Mouse (Mus musculus) brown adipose tissue, adult 24 weeks (tissue): ENCODE results near the gene 4930523C07Rik. TPM values are rescaled to one million over a fixed set of nuclear protein-coding genes. Genes with fewer than 3 reads are reported as not detected.

Source experiments
- H3K27ac ChIP-seq: fragments of 200-500 bp; replicated peaks from 2 replicates; pipeline ENCODE4 v1.5.1; 2012; ENCODE audit warnings: low read depth, mild to moderate bottlenecking, low read length
- H3K4me1 ChIP-seq: fragments of 200-500 bp; 2 replicates; pipeline ENCODE4 v1.6.1; 2012; ENCODE audit warnings: low read length, mixed read lengths; ENCODE audit not compliant: control insufficient read depth, insufficient read depth, insufficient read length
- H3K4me3 ChIP-seq: fragments of 200-500 bp; 2 replicates; pipeline ENCODE4 v1.5.1; 2012; ENCODE audit warnings: low read depth, mild to moderate bottlenecking, low read length, moderate library complexity; ENCODE audit not compliant: insufficient read depth
- polyA plus RNA-seq: library from polyadenylated mRNA; stranded (reverse); fragments of >200 nt; gene quantifications from 2 replicates; pipeline ENCODE4 v1.2.4, GENCODE M21; 2012; ENCODE audit not compliant: missing spikeins, insufficient read depth, insufficient read length

4930523C07Rik gene
- polyA plus RNA-seq, 1 experiment, result 15.0 TPM

GRCm38 (mm10) chr1:160057657-160058056 is 13.5 kb downstream of the 4930523C07Rik start:
- H3K4me3 ChIP-seq, result no peak overlapping the region
- no peak overlapping the region for H3K27ac ChIP-seq

DNA sequence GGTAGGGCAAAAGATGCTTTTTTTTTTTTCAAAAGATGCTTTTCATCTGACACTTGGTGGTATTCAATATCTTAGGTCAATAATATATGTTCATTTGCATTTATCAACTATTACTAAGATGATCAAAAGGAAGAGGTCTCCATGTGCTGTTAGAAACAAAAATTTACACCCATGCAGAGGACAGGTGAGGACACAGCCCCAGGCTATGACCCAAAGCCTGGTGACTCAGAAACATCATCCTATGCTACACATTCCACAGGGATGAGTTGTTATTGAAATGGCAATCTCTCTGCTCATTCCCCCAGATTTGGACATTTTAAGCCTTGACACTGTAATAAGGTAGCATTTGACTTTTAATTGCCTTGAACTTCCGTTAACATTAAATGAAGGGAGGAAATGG is 15.7 kb downstream of the 4930523C07Rik start:
- H3K4me3 ChIP-seq, result no peak overlapping the region
- no peak overlapping the region for H3K27ac ChIP-seq
- peaks cover 26% of the 10 kb centered on the region; the same call in 1 of the 2 replicates for H3K4me1 ChIP-seq

More at GRCm38 (mm10) chr1:160057657-160058056, 13.5 kb downstream of the 4930523C07Rik start:
- peaks cover 41% of the 10 kb centered on the region; the same call in 1 of the 2 replicates for H3K4me1 ChIP-seq

DNA sequence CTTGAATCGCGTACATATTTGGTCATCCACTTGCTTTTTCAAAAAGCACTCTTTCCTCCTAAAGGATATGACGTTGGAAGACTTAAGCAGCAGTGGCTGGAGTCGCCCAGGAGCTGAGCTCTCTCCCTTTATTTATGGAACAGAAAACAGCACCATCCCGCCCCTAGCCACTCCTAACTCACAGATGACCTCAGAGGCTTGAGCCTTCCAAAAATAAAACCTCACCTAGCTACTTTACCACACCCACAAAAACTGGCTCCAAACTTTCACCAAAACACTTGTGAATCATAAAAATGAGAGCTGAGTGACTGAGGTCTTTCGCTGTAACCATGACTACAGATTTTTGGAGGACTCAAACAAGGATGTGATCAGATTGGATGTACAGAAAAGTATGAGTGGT is 16.4 kb downstream of the 4930523C07Rik start:
- Histone ChIP-seq H3K4me1 (peaks cover 26% of the 10 kb centered on the region; the same call in 1 of the 2 replicates), H3K4me3 (no peak overlapping the region), H3K27ac (0 out of 2 replicates have a peak overlapping the region, but pooled peaks have one; percentile 52)

GRCm38 (mm10) chr1:160061321-160061720 is 17.1 kb downstream of the 4930523C07Rik start:
- Histone ChIP-seq H3K4me1 (peaks cover 25% of the 10 kb centered on the region; the same call in 1 of the 2 replicates), H3K27ac (peak overlapping the region; percentile 44; the same call in 1 of the 2 replicates), H3K4me3 (no peak overlapping the region)

- peaks cover 20% of the 10 kb centered on the region; the same call in 1 of the 2 replicates for H3K4me1 ChIP-seq
- no peak overlapping the region for H3K4me3 ChIP-seq
- no peak overlapping the region for H3K27ac ChIP-seq
These were observed 17.7 kb downstream of the 4930523C07Rik start for GRCm38 (mm10) chr1:160061725-160062366.

DNA sequence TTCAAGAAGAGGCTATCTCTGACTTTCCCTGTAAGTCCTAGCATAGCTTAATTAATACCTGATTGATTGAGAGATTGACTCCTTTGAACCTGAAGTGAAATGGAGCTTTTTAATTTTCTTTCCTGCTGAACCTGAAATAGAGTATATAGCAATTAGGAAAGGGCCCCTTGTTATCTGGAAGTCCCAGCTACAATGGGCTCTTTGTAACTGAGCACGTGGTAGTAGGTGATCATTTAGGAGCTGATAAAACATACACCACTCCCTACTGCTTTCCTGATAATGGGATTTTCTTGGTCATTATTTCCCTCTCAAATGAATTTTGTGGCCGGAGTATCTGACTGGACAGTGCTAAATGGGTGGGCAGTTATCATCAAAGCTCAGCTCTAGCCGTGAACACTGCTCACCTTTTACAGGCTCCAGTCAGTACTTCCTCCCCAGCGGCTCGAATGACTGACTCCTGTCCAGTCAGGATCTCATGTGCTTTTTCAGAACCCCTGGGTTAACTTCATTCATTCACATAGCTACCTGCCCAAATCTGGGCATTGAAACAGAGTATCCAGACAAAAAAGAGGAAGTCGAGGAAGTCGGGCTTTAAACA is 20.5 kb downstream of the 4930523C07Rik start:
- Histone ChIP-seq H3K4me3 (no peak overlapping the region), H3K27ac (no peak overlapping the region), H3K4me1 (peaks cover 6% of the 10 kb centered on the region; the same call in 1 of the 2 replicates)

- H3K4me1 ChIP-seq, result peaks cover 6% of the 10 kb centered on the region; the same call in 1 of the 2 replicates
- peak overlapping the region; percentile 67 for H3K27ac ChIP-seq
- no peak overlapping the region for H3K4me3 ChIP-seq
These were observed 34.9 kb downstream of the 4930523C07Rik start for GRCm38 (mm10) chr1:160078882-160079661.

- H3K27ac ChIP-seq, result no peak overlapping the region
- H3K4me3 ChIP-seq, result no peak overlapping the region
- peaks cover 6% of the 10 kb centered on the region; the same call in 1 of the 2 replicates for H3K4me1 ChIP-seq
These were observed 36.7 kb downstream of the 4930523C07Rik start for GRCm38 (mm10) chr1:160080800-160081436.

GRCm38 (mm10) chr1:160082647-160083046 is 38.5 kb downstream of the 4930523C07Rik start:
- Histone ChIP-seq H3K27ac (no peak overlapping the region), H3K4me1 (peaks cover 6% of the 10 kb centered on the region; the same call in 1 of the 2 replicates), H3K4me3 (no peak overlapping the region)

GRCm38 (mm10) chr1:160084239-160084638 is 40.1 kb downstream of the 4930523C07Rik start:
- H3K4me3 ChIP-seq, result no peak overlapping the region
- 0 out of 2 replicates have a peak, but pooled peaks cover 4% of the 10 kb centered on the region for H3K4me1 ChIP-seq
- H3K27ac ChIP-seq, result no peak overlapping the region

DNA sequence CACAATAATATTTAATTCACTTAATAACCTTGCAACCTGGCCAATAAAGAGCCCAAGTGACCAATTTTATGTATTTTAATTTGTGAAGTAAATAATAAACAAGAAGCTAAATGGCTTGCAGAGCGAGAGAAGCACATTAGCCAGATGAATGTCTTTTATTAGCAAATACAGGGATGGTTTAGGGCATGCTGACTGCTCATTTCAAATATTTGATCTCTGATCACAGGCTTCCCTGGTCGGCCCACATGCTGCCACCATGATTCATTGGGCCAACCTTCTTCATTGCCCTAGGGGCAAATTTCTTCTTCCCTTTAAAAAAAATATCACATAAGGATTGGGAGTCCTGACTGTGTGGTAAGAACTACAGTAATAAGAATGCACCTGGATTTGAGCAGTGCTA is 42.5 kb downstream of the 4930523C07Rik start:
- H3K4me1 ChIP-seq, result no peaks in the 10 kb centered on the region
- no peak overlapping the region for H3K27ac ChIP-seq

GRCm38 (mm10) chr1:160099659-160100302 is 55.6 kb downstream of the 4930523C07Rik start:
- H3K4me3 ChIP-seq, result no peak overlapping the region
- no peaks in the 10 kb centered on the region for H3K4me1 ChIP-seq
- H3K27ac ChIP-seq, result no peak overlapping the region

More for the DNA sequence above, 42.5 kb downstream of the 4930523C07Rik start:
- no peak overlapping the region for H3K4me3 ChIP-seq

DNA sequence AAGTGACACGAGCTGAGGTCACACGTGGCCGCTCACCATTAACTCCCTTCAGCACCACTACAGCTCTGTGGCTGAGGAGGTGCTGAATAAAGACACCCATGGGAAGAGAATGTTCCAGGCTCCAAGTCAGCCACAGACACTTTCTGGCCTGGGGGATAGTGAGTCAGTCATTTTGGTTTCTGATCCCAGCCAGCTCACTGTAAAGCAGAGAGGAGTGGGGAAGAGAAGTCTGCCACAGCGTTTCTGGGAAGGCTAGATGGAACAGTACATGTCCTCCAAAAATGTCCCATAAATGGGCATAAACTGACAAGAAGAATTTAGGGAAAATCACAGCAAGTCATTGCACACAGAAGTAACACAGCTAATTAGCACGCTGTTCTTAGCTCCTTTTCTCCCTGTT is 56.8 kb downstream of the 4930523C07Rik start:
- Histone ChIP-seq H3K4me1 (no peaks in the 10 kb centered on the region), H3K4me3 (no peak overlapping the region), H3K27ac (no peak overlapping the region)

DNA sequence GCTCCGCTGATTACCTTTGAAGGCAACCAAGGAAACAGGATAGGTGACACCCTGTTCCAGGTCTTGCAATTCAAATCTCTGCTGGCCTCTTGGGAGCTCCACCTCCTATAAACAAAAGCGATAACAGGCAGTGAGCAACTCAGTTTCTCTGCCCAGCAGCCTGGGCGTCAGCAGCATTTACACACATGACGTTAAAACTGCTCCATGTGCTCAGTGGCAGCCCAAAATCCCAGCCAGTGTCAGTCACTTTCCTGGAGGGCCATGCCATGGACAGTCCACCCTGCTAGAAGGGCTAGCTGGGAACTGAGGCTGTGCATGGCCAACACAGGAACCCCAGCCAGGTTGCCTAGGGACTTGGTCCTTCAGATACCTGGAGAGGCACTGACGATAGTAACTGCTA is 61.2 kb downstream of the 4930523C07Rik start:
- no peaks in the 10 kb centered on the region for H3K4me1 ChIP-seq
- H3K4me3 ChIP-seq, result no peak overlapping the region
- no peak overlapping the region for H3K27ac ChIP-seq
